In the genomic region with DNA sequence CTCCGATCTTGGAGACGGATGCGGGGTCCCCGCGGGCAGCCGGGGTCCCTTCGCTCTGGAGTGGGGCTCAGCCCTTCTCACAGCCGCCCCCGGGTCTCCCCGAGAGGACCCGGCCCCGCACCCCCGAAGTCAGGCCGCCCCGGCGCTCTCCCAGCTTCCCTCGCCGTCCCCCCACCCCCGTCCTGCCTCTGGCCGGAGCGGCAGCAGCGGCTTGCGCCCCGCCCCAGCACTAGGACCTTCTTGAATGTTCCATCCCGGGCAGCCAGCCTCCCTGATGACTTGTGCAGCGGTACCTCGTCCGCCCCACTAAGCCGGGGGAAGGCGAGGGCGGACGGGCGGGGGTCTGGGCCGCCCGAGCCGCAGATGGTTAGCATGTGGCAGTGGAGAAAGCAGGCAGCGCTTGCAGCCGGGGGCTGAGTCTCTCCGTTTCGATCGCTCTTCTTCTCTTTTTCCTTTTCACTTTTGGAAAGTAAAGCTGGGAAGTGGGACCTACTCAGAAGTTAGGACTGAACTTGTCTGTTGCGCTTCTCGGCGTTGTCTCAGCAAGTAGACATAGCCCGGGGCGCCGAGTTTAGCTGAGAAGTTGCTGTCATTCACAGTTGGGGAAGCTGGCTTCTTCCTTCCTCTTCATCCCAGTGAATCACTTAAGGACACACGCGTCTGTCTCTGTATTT, we compare ENCODE assay signal across 8 mouse cellular contexts. TPM values are rescaled to one million over a fixed set of nuclear protein-coding genes. Genes with fewer than 3 reads are reported as not detected.
DNase-seq lines count a peak whose midpoint lies in the region; ATAC-seq and TF ChIP-seq lines count a peak whose summit lies in the region.

No protein-coding gene starts in this region.

- in situ Hi-C loops in Patski (cut with MboI; ENCODE audit: low pct_unique_long_range_greater_than_20kb), result no loop called here

- peak overlapping the region; percentile 88 for H3K4me3 ChIP-seq in embryonic facial prominence, embryonic 15.5 days (replicated peaks)
- H3K4me3 ChIP-seq in hindbrain, embryonic 10.5 days, result peak overlapping the region; percentile 82
- peak overlapping the region; percentile 86 for H3K4me3 ChIP-seq in limb, embryonic 11.5 days (ENCODE audit: low read depth, low read length)
- peak overlapping the region; percentile 80 for H3K4me3 ChIP-seq in midbrain, embryonic 11.5 days (ENCODE audit: low read depth, low read length)

- peaks cover 1% of the 10 kb centered on the region; the same call in 1 of the 2 replicates for H3K36me3 ChIP-seq in embryonic facial prominence, embryonic 15.5 days
- H3K36me3 ChIP-seq in hindbrain, embryonic 10.5 days, result peaks cover 9% of the 10 kb centered on the region
- H3K36me3 ChIP-seq in limb, embryonic 11.5 days (ENCODE audit: control insufficient read depth, insufficient read depth, low read length), result no peaks in the 10 kb centered on the region
- no peaks in the 10 kb centered on the region for H3K36me3 ChIP-seq in midbrain, embryonic 11.5 days (ENCODE audit: control insufficient read depth, insufficient read depth, low read length)

- H3K4me2 ChIP-seq in embryonic facial prominence, embryonic 15.5 days (replicated peaks), result peak overlapping the region; percentile 56
- H3K4me2 ChIP-seq in limb, embryonic 11.5 days (ENCODE audit: low read depth, severe bottlenecking), result peak overlapping the region; percentile 72
- H3K4me2 ChIP-seq in midbrain, embryonic 11.5 days, result peak overlapping the region; percentile 77

- CTCF ChIA-PET in Patski (lab: Charles Lee), result interaction anchor here (1.7 to 8.8 kb wide), 4 partner anchors 11 to 36 kb away, joined by 5 to 75 read pairs (median 25); no protein-coding TSS in a partner anchor

- peak; percentile 0 for TF ChIP-seq CTCF in Patski (IDR thresholded peaks at IDR 0.05)

- WGBS in embryonic facial prominence, embryonic 15.5 days, result 2% methylated on average over 49 of the region's 49 CpGs
- WGBS in hindbrain, embryonic 10.5 days, result under 1% methylated on average over 49 of the region's 49 CpGs
- WGBS in limb, embryonic 11.5 days, result under 1% methylated on average over 49 of the region's 49 CpGs
- WGBS in midbrain, embryonic 11.5 days, result under 1% methylated on average over 45 of the region's 49 CpGs

- ATAC-seq in Patski, result peak; percentile 48
- ATAC-seq in embryonic facial prominence, embryonic 15.5 days (ENCODE audit: insufficient number of reproducible peaks, low FRiP score, low TSS enrichment, low read depth), result peak; percentile 78
- ATAC-seq in limb, embryonic 11.5 days (ENCODE audit: insufficient number of reproducible peaks, low FRiP score, low TSS enrichment, low read depth), result peak; percentile 79
- peak; percentile 87 for ATAC-seq in midbrain, embryonic 11.5 days (ENCODE audit: low FRiP score)

- H3K9me3 ChIP-seq in embryonic facial prominence, embryonic 15.5 days (replicated peaks), result no peaks in the 10 kb centered on the region
- H3K9me3 ChIP-seq in hindbrain, embryonic 10.5 days, result no peaks in the 10 kb centered on the region
- H3K9me3 ChIP-seq in limb, embryonic 11.5 days (ENCODE audit: control insufficient read depth, low read length), result no peaks in the 10 kb centered on the region
- H3K9me3 ChIP-seq in midbrain, embryonic 11.5 days (ENCODE audit: control insufficient read depth, low read length), result no peaks in the 10 kb centered on the region

- H3K4me1 ChIP-seq in embryonic facial prominence, embryonic 15.5 days, result peaks cover 22% of the 10 kb centered on the region
- H3K4me1 ChIP-seq in hindbrain, embryonic 10.5 days (replicated peaks), result peaks cover 38% of the 10 kb centered on the region
- H3K4me1 ChIP-seq in limb, embryonic 11.5 days (ENCODE audit: control insufficient read depth, insufficient read depth, low read length), result 0 out of 2 replicates have a peak, but pooled peaks cover 2% of the 10 kb centered on the region
- peaks cover 13% of the 10 kb centered on the region for H3K4me1 ChIP-seq in midbrain, embryonic 11.5 days (ENCODE audit: control insufficient read depth, insufficient read depth, low read length)

- H3K27ac ChIP-seq in embryonic facial prominence, embryonic 15.5 days (replicated peaks), result peak overlapping the region; percentile 98
- peak overlapping the region; percentile 97 for H3K27ac ChIP-seq in hindbrain, embryonic 10.5 days
- peak overlapping the region; percentile 89 for H3K27ac ChIP-seq in limb, embryonic 11.5 days (replicated peaks; ENCODE audit: low read depth, low read length)
- H3K27ac ChIP-seq in midbrain, embryonic 11.5 days (ENCODE audit: low read depth, low read length), result peak overlapping the region; percentile 92

- POLR2A ChIA-PET in Patski (lab: Charles Lee), result interaction anchor here (0.9 to 5.8 kb wide), 6 partner anchors 11 to 53 kb away, joined by 3 to 39 read pairs (median 4); no protein-coding TSS in a partner anchor

- no peaks in the 10 kb centered on the region for H3K27me3 ChIP-seq in Patski
- H3K27me3 ChIP-seq in embryonic facial prominence, embryonic 15.5 days, result no peaks in the 10 kb centered on the region
- no peaks in the 10 kb centered on the region for H3K27me3 ChIP-seq in hindbrain, embryonic 10.5 days (ENCODE audit: insufficient read depth, poor library complexity, severe bottlenecking)
- H3K27me3 ChIP-seq in limb, embryonic 11.5 days (ENCODE audit: control insufficient read depth, insufficient read depth, low read length), result no peaks in the 10 kb centered on the region
- no peaks in the 10 kb centered on the region for H3K27me3 ChIP-seq in midbrain, embryonic 11.5 days (ENCODE audit: control insufficient read depth, insufficient read depth, low read length)

- peak overlapping the region; percentile 96 for H3K9ac ChIP-seq in embryonic facial prominence, embryonic 15.5 days
- H3K9ac ChIP-seq in limb, embryonic 11.5 days (ENCODE audit: low read length), result peak overlapping the region; percentile 82
- H3K9ac ChIP-seq in midbrain, embryonic 11.5 days (ENCODE audit: low read length), result peak overlapping the region; percentile 89

- DNase-seq in kidney, adult 18-20 months, result peak; percentile 86
- no peak for DNase-seq in kidney, adult 11 months
- no peak for DNase-seq in Patski (ENCODE audit: low read depth, low spot score)
- DNase-seq in hindbrain, embryonic 10.5 days (ENCODE audit: low spot score), result no peak
- no peak for DNase-seq in limb, embryonic 11.5 days (ENCODE audit: low spot score)
- peak; percentile 95 for DNase-seq in midbrain, embryonic 11.5 days (ENCODE audit: low spot score, missing footprints)
- no peak for DNase-seq in cerebellum, adult 9-10 months

RNA-seq across cellular contexts. Expression of a gene that starts 0.5 kb away (rescaled TPM):
- polyA plus RNA-seq in Patski (2021), result 174 TPM
- polyA plus RNA-seq in embryonic facial prominence, embryonic 15.5 days (2015; fragmentation: Nextera tagmentation; extraction: Ambion mirVana), result 106 and 123 TPM in 2 replicates
- 37.2 and 53.0 TPM in 2 replicates for polyA plus RNA-seq in hindbrain, embryonic 10.5 days (2016; fragmentation: Nextera tagmentation; extraction: Ambion mirVana)
- 60.9 and 68.7 TPM in 2 replicates for polyA plus RNA-seq in limb, embryonic 11.5 days (2014; fragmentation: Nextera tagmentation; extraction: Ambion mirVana)
- 41.9 and 45.9 TPM in 2 replicates for polyA plus RNA-seq in midbrain, embryonic 11.5 days (2014; fragmentation: Nextera tagmentation; extraction: Ambion mirVana)

Comparison
In these comparisons a context has a peak if more than half of its experiments do, and no peak if none do; other contexts are left out.
1. DNase-seq: peak in kidney, adult 18-20 months (single experiment) and midbrain, embryonic 11.5 days (single experiment); none in kidney, adult 11 months (single experiment), Patski (single experiment), hindbrain, embryonic 10.5 days (single experiment), limb, embryonic 11.5 days (single experiment) and cerebellum, adult 9-10 months (single experiment).
2. Peak in every context shown above with its lines, with median percentiles within 50 percentile points of each other: ATAC-seq, H3K27ac ChIP-seq, H3K4me2 ChIP-seq, H3K4me3 ChIP-seq and H3K9ac ChIP-seq.